Mouse (Mus musculus) hindbrain, embryonic 13.5 days (tissue): ENCODE data around the gene Macrod2. TPM values are rescaled to one million over a fixed set of nuclear protein-coding genes. Genes with fewer than 3 reads are reported as not detected.
A peak's percentile ranks its signal among the peaks of the same experiment; 100 is the strongest.

Experiments
- ATAC-seq: fragments of 200-750 bp; cut with Nextera tagmentation; 2 replicates; pipeline ENCODE4 v1.8.0; 2017; ENCODE audit warnings: moderate TSS enrichment; ENCODE audit not compliant: low FRiP score
- H3K27ac ChIP-seq: fragments of 300-500 bp; sonication (generic); 2 replicates; pipeline ENCODE4 v1.5.1; 2015; ENCODE audit warnings: inconsistent platforms, mild to moderate bottlenecking, moderate library complexity
- H3K27me3 ChIP-seq: fragments of 300-500 bp; sonication (generic); 2 replicates; pipeline ENCODE4 v1.6.1; 2015; ENCODE audit warnings: mild to moderate bottlenecking, inconsistent platforms
- H3K36me3 ChIP-seq: fragments of 300-500 bp; sonication (generic); 2 replicates; pipeline ENCODE4 v1.6.1; 2015; ENCODE audit warnings: mild to moderate bottlenecking, inconsistent platforms
- H3K4me1 ChIP-seq: fragments of 300-500 bp; sonication (generic); replicated peaks from 2 replicates; pipeline ENCODE4 v1.6.1; 2015; ENCODE audit warnings: inconsistent platforms
- H3K4me2 ChIP-seq: fragments of 300-500 bp; sonication (generic); 2 replicates; pipeline ENCODE4 v1.6.1; 2015; ENCODE audit warnings: inconsistent platforms, mild to moderate bottlenecking, moderate library complexity
- H3K4me3 ChIP-seq: fragments of 300-500 bp; sonication (generic); 2 replicates; pipeline ENCODE4 v1.5.1; 2015; ENCODE audit warnings: mild to moderate bottlenecking, inconsistent platforms
- H3K9ac ChIP-seq: fragments of 300-500 bp; sonication (generic); 2 replicates; pipeline ENCODE4 v1.6.1; 2015; ENCODE audit warnings: mild to moderate bottlenecking, inconsistent platforms
- H3K9me3 ChIP-seq: fragments of 300-500 bp; sonication (generic); 2 replicates; pipeline ENCODE4 v1.6.1; 2016; ENCODE audit warnings: inconsistent platforms
- WGBS: fragments of 180-500 bp; shearing (Covaris S2); methylation state at CpG from one replicate; pipeline ENCODE4 v1.1.7; 2015; 5-methylcytosine and 5-hydroxymethylcytosine counted together
- polyA plus RNA-seq: library from polyadenylated mRNA; unstranded; fragments of >200 nt; fragmentation: Nextera tagmentation; extraction: Ambion mirVana; gene quantifications from 2 replicates; pipeline ENCODE4 v1.2.1, GENCODE M21; 2015

Gene Macrod2
- polyA plus RNA-seq, result 74.7 and 81.8 TPM in 2 replicates

GRCm38 (mm10) chr2:140395179-140395578 is at the start of gene Macrod2:
Macrod2 (plus strand) TSS chr2:140395309.
- Histone ChIP-seq H3K27ac (peak within 1 kb of the TSS; percentile 85), H3K9me3 (no peaks in the 10 kb centered on the region), H3K4me3 (peak within 1 kb of the TSS; percentile 78), H3K9ac (peak within 1 kb of the TSS; percentile 73), H3K4me1 (peaks cover 10% of the 10 kb centered on the region), H3K4me2 (peak within 1 kb of the TSS; percentile 69), H3K36me3 (no peaks in the 10 kb centered on the region), H3K27me3 (peaks cover 6% of the 10 kb centered on the region; the same call in 1 of the 2 replicates)
- peak; percentile 100 for ATAC-seq
- WGBS, result under 1% methylated on average over 38 of the region's 47 CpGs

GRCm38 (mm10) chr2:140359905-140360304 is 35.2 kb upstream of the Macrod2 start:
- H3K27me3 ChIP-seq, result no peaks in the 10 kb centered on the region
- H3K4me1 ChIP-seq, result no peaks in the 10 kb centered on the region
- H3K4me2 ChIP-seq, result no peak overlapping the region
- H3K4me3 ChIP-seq, result no peak overlapping the region
- H3K9ac ChIP-seq, result no peak overlapping the region
- H3K27ac ChIP-seq, result no peak overlapping the region
- no peaks in the 10 kb centered on the region for H3K9me3 ChIP-seq
- no peaks in the 10 kb centered on the region for H3K36me3 ChIP-seq
- ATAC-seq, result no peak
- 59% methylated on average over 2 of the region's 2 CpGs for WGBS

- WGBS, result 78% methylated on average over 1 of the region's 1 CpGs
- H3K9me3 ChIP-seq, result no peaks in the 10 kb centered on the region
- no peak overlapping the region for H3K9ac ChIP-seq
- H3K36me3 ChIP-seq, result no peaks in the 10 kb centered on the region
- H3K27ac ChIP-seq, result no peak overlapping the region
- no peak for ATAC-seq
- no peaks in the 10 kb centered on the region for H3K4me1 ChIP-seq
- H3K4me3 ChIP-seq, result no peak overlapping the region
- no peaks in the 10 kb centered on the region for H3K27me3 ChIP-seq
- H3K4me2 ChIP-seq, result no peak overlapping the region
Measured at GRCm38 (mm10) chr2:140364804-140365203, 30.3 kb upstream of the Macrod2 start.

- Histone ChIP-seq H3K36me3 (no peaks in the 10 kb centered on the region), H3K4me1 (no peaks in the 10 kb centered on the region), H3K9ac (no peak within 1 kb of the TSS), H3K27ac (no peak within 1 kb of the TSS), H3K4me3 (no peak within 1 kb of the TSS), H3K9me3 (no peaks in the 10 kb centered on the region), H3K4me2 (no peak within 1 kb of the TSS), H3K27me3 (no peaks in the 10 kb centered on the region)
- WGBS, result 41% methylated on average over 4 of the region's 4 CpGs
- no peak for ATAC-seq
Measured at GRCm38 (mm10) chr2:140389525-140389924, 5.6 kb upstream of the Macrod2 start, which contains the start of gene Sel1l2. Sel1l2 (minus strand) TSS chr2:140389706.

- WGBS, result under 1% methylated on average over 30 of the region's 58 CpGs
- ATAC-seq, result peak; percentile 84
- H3K27ac ChIP-seq, result peak overlapping the region; percentile 85
- peaks cover 10% of the 10 kb centered on the region for H3K4me1 ChIP-seq
- peak overlapping the region; percentile 78 for H3K4me3 ChIP-seq
- no peaks in the 10 kb centered on the region for H3K9me3 ChIP-seq
- H3K27me3 ChIP-seq, result peaks cover 6% of the 10 kb centered on the region; the same call in 1 of the 2 replicates
- peak overlapping the region; percentile 69 for H3K4me2 ChIP-seq
- H3K36me3 ChIP-seq, result no peaks in the 10 kb centered on the region
- H3K9ac ChIP-seq, result peak overlapping the region; percentile 73
Measured at GRCm38 (mm10) chr2:140395744-140396231, 679 bp downstream of the Macrod2 start.

GRCm38 (mm10) chr2:140425844-140426243 is 30.7 kb downstream of the Macrod2 start:
- Histone ChIP-seq H3K9me3 (no peaks in the 10 kb centered on the region), H3K27me3 (no peaks in the 10 kb centered on the region), H3K4me2 (no peak overlapping the region), H3K36me3 (no peaks in the 10 kb centered on the region), H3K4me1 (no peaks in the 10 kb centered on the region), H3K27ac (no peak overlapping the region), H3K4me3 (no peak overlapping the region), H3K9ac (no peak overlapping the region)
- ATAC-seq, result no peak

GRCm38 (mm10) chr2:140427283-140427682 is 32.2 kb downstream of the Macrod2 start:
- no peaks in the 10 kb centered on the region for H3K36me3 ChIP-seq
- H3K4me2 ChIP-seq, result no peak overlapping the region
- H3K4me1 ChIP-seq, result no peaks in the 10 kb centered on the region
- no peaks in the 10 kb centered on the region for H3K27me3 ChIP-seq
- no peak overlapping the region for H3K4me3 ChIP-seq
- 19% methylated on average over 4 of the region's 4 CpGs for WGBS
- H3K9me3 ChIP-seq, result no peaks in the 10 kb centered on the region
- no peak overlapping the region for H3K27ac ChIP-seq
- no peak overlapping the region for H3K9ac ChIP-seq
- ATAC-seq, result 0 out of 2 replicates have a peak, but pooled peaks have one; percentile 13

- no peak overlapping the region for H3K4me2 ChIP-seq
- H3K9me3 ChIP-seq, result no peaks in the 10 kb centered on the region
- H3K9ac ChIP-seq, result no peak overlapping the region
- H3K4me3 ChIP-seq, result no peak overlapping the region
- no peaks in the 10 kb centered on the region for H3K4me1 ChIP-seq
- no peaks in the 10 kb centered on the region for H3K27me3 ChIP-seq
- no peaks in the 10 kb centered on the region for H3K36me3 ChIP-seq
- no peak overlapping the region for H3K27ac ChIP-seq
- WGBS, result 79% methylated on average over 4 of the region's 4 CpGs
- no peak for ATAC-seq
Measured at GRCm38 (mm10) chr2:140439081-140439480, 44.0 kb downstream of the Macrod2 start.

- WGBS, result 89% methylated on average over 2 of the region's 2 CpGs
- H3K27ac ChIP-seq, result no peak overlapping the region
- H3K36me3 ChIP-seq, result no peaks in the 10 kb centered on the region
Measured at GRCm38 (mm10) chr2:140448636-140449035, 53.5 kb downstream of the Macrod2 start.

GRCm38 (mm10) chr2:140475770-140476169 is 80.7 kb downstream of the Macrod2 start:
- Histone ChIP-seq H3K9me3 (no peaks in the 10 kb centered on the region), H3K4me1 (no peaks in the 10 kb centered on the region), H3K36me3 (no peaks in the 10 kb centered on the region), H3K27me3 (no peaks in the 10 kb centered on the region), H3K4me3 (no peak overlapping the region), H3K27ac (no peak overlapping the region), H3K9ac (no peak overlapping the region), H3K4me2 (no peak overlapping the region)
- 95% methylated on average over 2 of the region's 2 CpGs for WGBS
- ATAC-seq, result no peak

More at GRCm38 (mm10) chr2:140448636-140449035, 53.5 kb downstream of the Macrod2 start:
- Histone ChIP-seq H3K9ac (no peak overlapping the region), H3K4me3 (no peak overlapping the region), H3K27me3 (no peaks in the 10 kb centered on the region), H3K4me1 (no peaks in the 10 kb centered on the region), H3K4me2 (no peak overlapping the region), H3K9me3 (no peaks in the 10 kb centered on the region)
- ATAC-seq, result no peak

GRCm38 (mm10) chr2:140476891-140477290 is 81.8 kb downstream of the Macrod2 start:
- no peak for ATAC-seq
- H3K4me2 ChIP-seq, result no peak overlapping the region
- H3K9ac ChIP-seq, result no peak overlapping the region
- no peaks in the 10 kb centered on the region for H3K36me3 ChIP-seq
- WGBS, result 81% methylated on average over 4 of the region's 4 CpGs
- no peaks in the 10 kb centered on the region for H3K4me1 ChIP-seq
- H3K9me3 ChIP-seq, result no peaks in the 10 kb centered on the region
- H3K27me3 ChIP-seq, result no peaks in the 10 kb centered on the region
- H3K4me3 ChIP-seq, result no peak overlapping the region
- H3K27ac ChIP-seq, result no peak overlapping the region

- no peak overlapping the region for H3K4me3 ChIP-seq
- ATAC-seq, result no peak
- no peaks in the 10 kb centered on the region for H3K4me1 ChIP-seq
- no peak overlapping the region for H3K4me2 ChIP-seq
- no peak overlapping the region for H3K9ac ChIP-seq
- 76% methylated on average over 2 of the region's 2 CpGs for WGBS
- no peak overlapping the region for H3K27ac ChIP-seq
- no peaks in the 10 kb centered on the region for H3K9me3 ChIP-seq
- no peaks in the 10 kb centered on the region for H3K36me3 ChIP-seq
- H3K27me3 ChIP-seq, result no peaks in the 10 kb centered on the region
Measured at GRCm38 (mm10) chr2:140482604-140483003, 87.5 kb downstream of the Macrod2 start.

- H3K36me3 ChIP-seq, result no peaks in the 10 kb centered on the region
- no peak for ATAC-seq
- no peak overlapping the region for H3K9ac ChIP-seq
- H3K27ac ChIP-seq, result no peak overlapping the region
- H3K4me1 ChIP-seq, result peaks cover 3% of the 10 kb centered on the region; the same call in 1 of the 2 replicates
- H3K27me3 ChIP-seq, result no peaks in the 10 kb centered on the region
- H3K9me3 ChIP-seq, result no peaks in the 10 kb centered on the region
- no peak overlapping the region for H3K4me2 ChIP-seq
- WGBS, result 76% methylated on average over 3 of the region's 3 CpGs
- H3K4me3 ChIP-seq, result no peak overlapping the region
Measured at GRCm38 (mm10) chr2:140497688-140498087, 102.6 kb downstream of the Macrod2 start.
